Mouse (Mus musculus) liver, embryonic 14.5 days (tissue): ENCODE measurements around the gene Sh2d3c.

Experiments used
- CTCF ChIP-seq: IDR thresholded peaks from 2 replicates; pipeline ENCODE4 v1.5.1; 2016; ENCODE audit warnings: antibody characterized with exemption, low read depth, control low read depth
- EP300 ChIP-seq: IDR thresholded peaks from 2 replicates; pipeline ENCODE4 v1.6.1; 2016; ENCODE audit warnings: antibody characterized with exemption, low read depth

DNA sequence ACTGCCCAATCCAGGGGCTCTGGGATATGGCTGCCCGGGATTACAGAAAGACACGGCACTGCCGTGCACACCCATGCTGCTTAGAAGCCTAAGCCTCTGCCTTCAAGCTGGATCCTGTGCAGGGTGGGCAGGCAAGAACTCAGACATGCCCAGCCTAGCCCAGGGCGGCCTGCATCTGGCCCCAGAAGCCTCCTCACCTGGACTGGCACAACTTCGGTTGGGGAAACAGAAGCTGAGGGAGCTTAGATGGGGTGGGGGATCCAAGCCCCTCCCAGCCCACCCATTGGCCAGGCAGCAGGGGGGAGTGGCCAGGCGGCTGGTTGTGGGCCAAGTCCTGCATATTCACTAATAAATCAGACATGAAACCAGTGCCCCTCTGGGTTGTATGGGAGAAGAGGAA is 39.1 kb upstream of the Sh2d3c start:
- TF ChIP-seq CTCF (no peak), EP300 (no peak)
